Comparison of ENCODE assay signal across 14 mouse cellular contexts in genomic region chr11:100985607-100986006, GRCm38 (mm10). TPM values are rescaled to one million over a fixed set of nuclear protein-coding genes. Genes with fewer than 3 reads are reported as not detected.
A peak's percentile ranks its signal among the peaks of the same experiment; 100 is the strongest.
DNase-seq lines count a peak whose midpoint lies in the region; ATAC-seq and TF ChIP-seq lines count a peak whose summit lies in the region.
"Had no signal": no experiment of that assay in that cellular context is flagged by ENCODE, and none has a peak within 500 bp of the region (broad histone marks: within the 10 kb centered on the region; RNA-seq: fewer than 3 reads in every experiment).

No protein-coding gene starts in this region.

- WGBS in lung, adult 2 months = 68% methylated on average over 3 of the region's 3 CpGs
- 65% methylated on average over 3 of the region's 3 CpGs for WGBS in stomach, postnatal 0 days

- H3K9ac ChIP-seq in stomach, postnatal 0 days (ENCODE audit: low read length) = no peak overlapping the region
- H3K9ac ChIP-seq: embryonic facial prominence, embryonic 15.5 days; kidney, embryonic 15.5 days; liver, embryonic 13.5 days had no signal

- H3K4me2 ChIP-seq in stomach, postnatal 0 days (replicated peaks; ENCODE audit: low read depth) = no peak overlapping the region
- H3K4me2 ChIP-seq: embryonic facial prominence, embryonic 15.5 days; kidney, embryonic 15.5 days; liver, embryonic 13.5 days had no signal

- H3K36me3 ChIP-seq in stomach, postnatal 0 days (ENCODE audit: control insufficient read depth, insufficient read depth, low read length) = no peaks in the 10 kb centered on the region
- H3K36me3 ChIP-seq: embryonic facial prominence, embryonic 15.5 days; kidney, embryonic 15.5 days; liver, embryonic 13.5 days had no signal

- H3K4me3 ChIP-seq in gastrocnemius, adult 2 months = no peak overlapping the region
- H3K4me3 ChIP-seq in lung, adult 2 months (replicated peaks; ENCODE audit: extremely low read depth, low read depth, low read length) = no peak overlapping the region
- H3K4me3 ChIP-seq in stomach, postnatal 0 days (ENCODE audit: low read depth, low read length) = no peak overlapping the region
- H3K4me3 ChIP-seq: embryonic facial prominence, embryonic 15.5 days; kidney, embryonic 15.5 days; liver, embryonic 13.5 days; myocyte had no signal

- peak; percentile 44 for TF ChIP-seq CTCF in gastrocnemius, adult 2 months (IDR thresholded peaks at IDR 0.05)
- TF ChIP-seq CTCF in lung, adult 2 months (IDR thresholded peaks at IDR 0.05; ENCODE audit: insufficient read depth, low read length) = peak; percentile 52
- peak; percentile 55 for TF ChIP-seq CTCF in stomach, postnatal 0 days (IDR thresholded peaks at IDR 0.05; ENCODE audit: low read depth)

- no peak for ATAC-seq in stomach, postnatal 0 days (ENCODE audit: low FRiP score, low TSS enrichment)
- ATAC-seq in megakaryocyte-erythroid progenitor cell, adult 5-6 weeks (replicated peaks; ENCODE audit: low FRiP score, low TSS enrichment, poor library complexity, severe bottlenecking) = no peak

- TF ChIP-seq EP300 in stomach, postnatal 0 days (optimal IDR thresholded peaks at IDR 0.05) = no peak

- no peak overlapping the region for H3K27ac ChIP-seq in gastrocnemius, adult 2 months
- H3K27ac ChIP-seq in stomach, postnatal 0 days (replicated peaks) = no peak overlapping the region
- H3K27ac ChIP-seq: embryonic facial prominence, embryonic 15.5 days; kidney, embryonic 15.5 days; liver, embryonic 13.5 days had no signal

- peaks cover 3% of the 10 kb centered on the region for H3K4me1 ChIP-seq in lung, adult 2 months (ENCODE audit: control insufficient read depth, insufficient read depth, low read length)
- H3K4me1 ChIP-seq in stomach, postnatal 0 days (replicated peaks; ENCODE audit: control insufficient read depth, insufficient read depth) = no peaks in the 10 kb centered on the region

- DNase-seq in gastrocnemius, adult 2 months = no peak
- no peak for DNase-seq in gastrocnemius, postnatal 4 days (ENCODE audit: low spot score in 2 of 2)
- no peak for DNase-seq in lung, adult 2 months
- no peak for DNase-seq in lung, postnatal 10 days
- peak; percentile 68 for DNase-seq in ZHBTc4 (ENCODE audit: low read depth, low spot score)
- no peak for DNase-seq in stomach, postnatal 0 days (ENCODE audit: low spot score)
- DNase-seq in layer of hippocampus, adult 9-10 months (ENCODE audit: low spot score) = no peak
- DNase-seq: cerebellum, adult 9-11 months; layer of hippocampus, postnatal 36 days; liver, embryonic 13.5 days had no signal

- no peaks in the 10 kb centered on the region for H3K27me3 ChIP-seq in stomach, postnatal 0 days (ENCODE audit: control insufficient read depth, insufficient read depth, low read length)

- no peak for TF ChIP-seq POLR2A in lung, adult 2 months (IDR thresholded peaks at IDR 0.05; ENCODE audit: borderline replicate concordance, extremely low read depth, low read depth, low read length)

- H3K9me3 ChIP-seq in stomach, postnatal 0 days (ENCODE audit: control insufficient read depth, low read length) = no peaks in the 10 kb centered on the region
- H3K9me3 ChIP-seq: embryonic facial prominence, embryonic 15.5 days; kidney, embryonic 15.5 days; liver, embryonic 13.5 days had no signal

- intact Hi-C loops in gastrocnemius, adult 2 months (cut with DNase I) = no loop called here

RNA-seq across cellular contexts. Expression of gene Cavin1, which starts 14.9 kb away (rescaled TPM):
- total RNA-seq in gastrocnemius, adult 2 months (2021) = 100 to 1,000 TPM; 133 to 149 TPM
- 100 to 1,000 TPM; 385 to 413 TPM for total RNA-seq in gastrocnemius, postnatal 4 days (2021)
- polyA plus RNA-seq in lung, adult 2 months (2012; rRNA removed) = 270 and 280 TPM in 2 replicates
- polyA plus RNA-seq in stomach, postnatal 0 days (2015; fragmentation: Nextera tagmentation; extraction: Ambion mirVana) = 313 and 331 TPM in 2 replicates
- 2.4 and 3.7 TPM in 2 replicates for total RNA-seq in megakaryocyte-erythroid progenitor cell, adult 5-6 weeks (2014; fragmentation: Nextera tagmentation)
- total RNA-seq in megakaryocyte-erythroid progenitor cell, adult 5-6 weeks (2017) = 3.8 and 6.1 TPM in 2 replicates

RNA-seq across cellular contexts. Expression of gene Atp6v0a1, which starts 23.6 kb away (rescaled TPM):
- total RNA-seq in gastrocnemius, adult 2 months (2021) = 10 to 100 TPM; 59.6 to 65.2 TPM
- total RNA-seq in gastrocnemius, postnatal 4 days (2021) = 10 to 100 TPM; 70.3 to 73.5 TPM
- polyA plus RNA-seq in lung, adult 2 months (2012; rRNA removed) = 81.9 and 102 TPM in 2 replicates
- 44.8 and 45.5 TPM in 2 replicates for polyA plus RNA-seq in stomach, postnatal 0 days (2015; fragmentation: Nextera tagmentation; extraction: Ambion mirVana)
- total RNA-seq in megakaryocyte-erythroid progenitor cell, adult 5-6 weeks (2014; fragmentation: Nextera tagmentation) = 65.0 and 67.0 TPM in 2 replicates
- total RNA-seq in megakaryocyte-erythroid progenitor cell, adult 5-6 weeks (2017) = 32.0 and 71.5 TPM in 2 replicates

RNA-seq across cellular contexts. Expression of gene Stat3, which starts 46.3 kb away (rescaled TPM):
- total RNA-seq in gastrocnemius, adult 2 months (2021) = 10 to 100 TPM; 40.6 to 44.2 TPM
- 10 to 100 TPM; 71.5 to 75.1 TPM for total RNA-seq in gastrocnemius, postnatal 4 days (2021)
- 115 and 147 TPM in 2 replicates for polyA plus RNA-seq in lung, adult 2 months (2012; rRNA removed)
- polyA plus RNA-seq in stomach, postnatal 0 days (2015; fragmentation: Nextera tagmentation; extraction: Ambion mirVana) = 47.7 and 55.1 TPM in 2 replicates
- total RNA-seq in megakaryocyte-erythroid progenitor cell, adult 5-6 weeks (2014; fragmentation: Nextera tagmentation) = 16.7 and 20.2 TPM in 2 replicates
- 20.3 and 50.3 TPM in 2 replicates for total RNA-seq in megakaryocyte-erythroid progenitor cell, adult 5-6 weeks (2017)

Comparison
In these comparisons a context has a peak if more than half of its experiments do, and no peak if none do; other contexts are left out.
1. RNA of gene Cavin1, which starts 14.9 kb away (total RNA-seq): 385 to 413 TPM in gastrocnemius, postnatal 4 days and 133 to 149 TPM in gastrocnemius, adult 2 months; 2.4 to 6.1 TPM in megakaryocyte-erythroid progenitor cell, adult 5-6 weeks; every median in the first group is over 10 times any median in the second.
2. Peak in every context shown above with its lines, with median percentiles within 50 percentile points of each other: CTCF ChIP-seq.